11 mouse cellular contexts compared by ENCODE assay signal in genomic region chr6:77357748-77358470, GRCm38 (mm10).
DNase-seq lines count a peak whose midpoint lies in the region; ATAC-seq and TF ChIP-seq lines count a peak whose summit lies in the region.
"Had no signal": no experiment of that assay in that cellular context is flagged by ENCODE, and none has a peak within 500 bp of the region (broad histone marks: within the 10 kb centered on the region; RNA-seq: fewer than 3 reads in every experiment).

No protein-coding gene starts in this region.

- no peaks in the 10 kb centered on the region for H3K27me3 ChIP-seq in hindbrain, postnatal 0 days (ENCODE audit: insufficient read depth, low read length)

- WGBS in hindbrain, postnatal 0 days: 29% methylated on average over 9 of the region's 9 CpGs

- no peak for TF ChIP-seq CTCF in hindbrain, postnatal 0 days (IDR thresholded peaks at IDR 0.05; ENCODE audit: low read depth)

- ATAC-seq in hindbrain, postnatal 0 days: peak; percentile 84

- H3K9me3 ChIP-seq in hindbrain, postnatal 0 days (ENCODE audit: low read length): no peaks in the 10 kb centered on the region

- no peak overlapping the region for H3K4me2 ChIP-seq in hindbrain, postnatal 0 days (ENCODE audit: low read depth, low read length)
- H3K4me2 ChIP-seq: lung, embryonic 14.5 days had no signal

- peak; percentile 46 for DNase-seq in cerebellum, adult 11-12 months
- peak; percentile 73 for DNase-seq in cerebellum, postnatal 10 days
- DNase-seq in hindbrain, postnatal 0 days (ENCODE audit: low spot score): peak; percentile 59
- DNase-seq in left cerebral cortex, postnatal 25 days (ENCODE audit: low spot score in 2 of 2): peak; percentile 56 to 80
- DNase-seq in liver: no peak
- no peak for DNase-seq in adrenal gland, postnatal 10 days
- DNase-seq in embryo, embryonic 9.5 days (ENCODE audit: extremely low spot score): no peak
- DNase-seq in thymus, postnatal 0 days (ENCODE audit: low spot score): no peak
- DNase-seq: embryo, embryonic 11 days; heart, postnatal 36 days; lung, embryonic 14.5 days had no signal

- H3K9ac ChIP-seq in hindbrain, postnatal 0 days (replicated peaks; ENCODE audit: low read length): no peak overlapping the region
- H3K9ac ChIP-seq: lung, embryonic 14.5 days had no signal

- no peaks in the 10 kb centered on the region for H3K36me3 ChIP-seq in hindbrain, postnatal 0 days (ENCODE audit: insufficient read depth, low read length)

- intact Hi-C loops in left cerebral cortex, postnatal 25 days (cut with DNase I): loop anchor here (2.0 to 5.0 kb wide), 2 partner anchors 85 to 106 kb away; no protein-coding TSS in a partner anchor

- no peaks in the 10 kb centered on the region; the same call in 1 of the 2 replicates for H3K4me1 ChIP-seq in hindbrain, postnatal 0 days (ENCODE audit: insufficient read depth, low read length)

- H3K4me3 ChIP-seq in hindbrain, postnatal 0 days (ENCODE audit: low read length): no peak overlapping the region

- H3K27ac ChIP-seq in hindbrain, postnatal 0 days: peak overlapping the region; percentile 57

Comparison
In these comparisons a context has a peak if more than half of its experiments do, and no peak if none do; other contexts are left out.
1. DNase-seq: peak in cerebellum, adult 11-12 months (single experiment), cerebellum, postnatal 10 days (2 of 2), hindbrain, postnatal 0 days (single experiment) and left cerebral cortex, postnatal 25 days (2 of 2); none in liver (single experiment), adrenal gland, postnatal 10 days (single experiment), embryo, embryonic 9.5 days (single experiment) and thymus, postnatal 0 days (single experiment).